Mouse (Mus musculus) testis, postnatal 10 days (tissue): ENCODE measurements around the gene Olfr718-ps1.
"Not testable (repeated sequence)": the region's sequence is repeated elsewhere in the genome, so short reads cannot be mapped to it uniquely, and the experiment has no call there.

ENCODE experiments used
- DNase-seq: peaks from one replicate; pipeline ENCODE4 v3.0.0; 2021; ENCODE audit warnings: low spot score

Gene Olfr718-ps1

GRCm38 (mm10) chr5:143147481-143147880, at the start of gene Olfr718-ps1:
TSS of gene Olfr718-ps1 (minus strand) at chr5:143147581.
- DNase-seq, result no peak

- DNase-seq, result no peak
Observed at GRCm38 (mm10) chr5:143196506-143196905, 49.1 kb upstream of the Olfr718-ps1 start.

- no peak for DNase-seq
Observed at GRCm38 (mm10) chr5:143195166-143195565, 47.8 kb upstream of the Olfr718-ps1 start.

- DNase-seq, result not testable (repeated sequence)
Observed at GRCm38 (mm10) chr5:143194747-143195146, 47.4 kb upstream of the Olfr718-ps1 start.

GRCm38 (mm10) chr5:143192806-143193205, 45.4 kb upstream of the Olfr718-ps1 start:
- no peak for DNase-seq

GRCm38 (mm10) chr5:143188014-143188413, 40.6 kb upstream of the Olfr718-ps1 start:
- not testable (repeated sequence) for DNase-seq

- peak; percentile 87 for DNase-seq
Observed at GRCm38 (mm10) chr5:143180255-143181076, 33.1 kb upstream of the Olfr718-ps1 start, which contains the start of the genes Rbak and Spdye4b. TSS of gene Rbak (minus strand) at chr5:143180775. TSS of gene Spdye4b (plus strand) at chr5:143181017.

GRCm38 (mm10) chr5:143179179-143179578, 31.8 kb upstream of the Olfr718-ps1 start:
- DNase-seq, result no peak

- peak; percentile 59 for DNase-seq
Observed at GRCm38 (mm10) chr5:143177541-143178200, 30.3 kb upstream of the Olfr718-ps1 start.

GRCm38 (mm10) chr5:143175970-143176369, 28.6 kb upstream of the Olfr718-ps1 start:
- DNase-seq, result no peak

GRCm38 (mm10) chr5:143165508-143166070, 18.2 kb upstream of the Olfr718-ps1 start:
- DNase-seq, result peak; percentile 59

GRCm38 (mm10) chr5:143155534-143155933, 8.2 kb upstream of the Olfr718-ps1 start:
- DNase-seq, result no peak

GRCm38 (mm10) chr5:143153756-143154155, 6.4 kb upstream of the Olfr718-ps1 start:
- no peak for DNase-seq

- DNase-seq, result no peak
Observed at GRCm38 (mm10) chr5:143150044-143150443, 2.7 kb upstream of the Olfr718-ps1 start.

GRCm38 (mm10) chr5:143149536-143149935, 2.2 kb upstream of the Olfr718-ps1 start:
- DNase-seq, result no peak

GRCm38 (mm10) chr5:143148661-143149060, 1.3 kb upstream of the Olfr718-ps1 start:
- no peak for DNase-seq

- DNase-seq, result no peak
Observed at GRCm38 (mm10) chr5:143137580-143137979, 9.8 kb downstream of the Olfr718-ps1 start.

- no peak for DNase-seq
Observed at GRCm38 (mm10) chr5:143135042-143135441, 12.3 kb downstream of the Olfr718-ps1 start.

GRCm38 (mm10) chr5:143134216-143135010, 13.0 kb downstream of the Olfr718-ps1 start:
- DNase-seq, result not testable (repeated sequence)

GRCm38 (mm10) chr5:143132935-143133514, 14.4 kb downstream of the Olfr718-ps1 start:
- DNase-seq, result no peak

- DNase-seq, result no peak
Observed at GRCm38 (mm10) chr5:143130342-143130741, 17.0 kb downstream of the Olfr718-ps1 start.
